Mouse (Mus musculus): ENCODE data around the gene Cmtr1. TPM values are rescaled to one million over a fixed set of nuclear protein-coding genes. Genes with fewer than 3 reads are reported as not detected.

Cmtr1 gene
- total and polyA plus RNA-seq, 3 experiments: 47.3 to 99.6 (median 77.9) TPM

- no peaks in the 10 kb centered on the region for H3K9me3 ChIP-seq (replicated peaks; ENCODE audit: insufficient read depth, low read length)
- H3K9ac ChIP-seq (ENCODE audit: control insufficient read depth, low read depth, low read length, poor library complexity, severe bottlenecking): peak overlapping the region; percentile 94
- peaks cover 37% of the 10 kb centered on the region for H3K79me2 ChIP-seq (ENCODE audit: control insufficient read depth, insufficient read depth, low read length, poor library complexity)
- peak overlapping the region; percentile 65 to 98 for H3K4me3 ChIP-seq (ENCODE audit: control insufficient read depth in 1 of 2, insufficient read depth in 1 of 2, low read depth in 2 of 2, low read length in 2 of 2)
- peaks cover 2 to 9% of the 10 kb centered on the region in 2 experiments for H3K36me3 ChIP-seq (ENCODE audit: control insufficient read depth in 1 of 2, insufficient read depth in 2 of 2, low read length in 2 of 2)
- peak overlapping the region; percentile 77 for H3K27ac ChIP-seq (ENCODE audit: control insufficient read depth, low read depth, low read length)
- TF ChIP-seq MXI1 (IDR thresholded peaks at IDR 0.05; ENCODE audit: low read depth, low read length): peak; percentile 24
- TF ChIP-seq CHD1 (IDR thresholded peaks at IDR 0.05; ENCODE audit: low read depth, low read length): 0 out of 2 replicates have a peak, but pooled peaks have one; percentile 51
- TF ChIP-seq TAL1 (IDR thresholded peaks at IDR 0.05; ENCODE audit: low read length): no peak
- 0 out of 2 replicates have a peak, but pooled peaks have one; percentile 79 for TF ChIP-seq UBTF (IDR thresholded peaks at IDR 0.05; ENCODE audit: borderline replicate concordance, insufficient read depth, low read depth, low read length)
- TF ChIP-seq CHD2 (IDR thresholded peaks at IDR 0.05; ENCODE audit: low read length): 0 out of 2 replicates have a peak, but pooled peaks have one; percentile 2
- no peak for TF ChIP-seq NRF1 (IDR thresholded peaks at IDR 0.05; ENCODE audit: insufficient read depth, low read depth, low read length, poor library complexity, severe bottlenecking)
- peaks cover 0 to 12% of the 10 kb centered on the region in 2 experiments; a peak in 2 of 4 replicates for H3K4me1 ChIP-seq (ENCODE audit: control insufficient read depth in 1 of 2, insufficient read depth in 2 of 2, low read length in 2 of 2)
- H3K27me3 ChIP-seq (ENCODE audit: control insufficient read depth in 1 of 2, insufficient read depth in 2 of 2, low read length in 2 of 2): no peaks in the 10 kb centered on the region
- DNase-seq (ENCODE audit: low read depth, low spot score): peak; percentile 58
Measured at GRCm38 (mm10) chr17:29615024-29615551, 45.3 kb upstream of the Cmtr1 start.

- Histone ChIP-seq H3K9ac (ENCODE audit: control insufficient read depth, low read depth, low read length, poor library complexity, severe bottlenecking) (peak overlapping the region; percentile 94), H3K79me2 (ENCODE audit: control insufficient read depth, insufficient read depth, low read length, poor library complexity) (peaks cover 37% of the 10 kb centered on the region), H3K4me1 (ENCODE audit: control insufficient read depth in 1 of 2, insufficient read depth in 2 of 2, low read length in 2 of 2) (peaks cover 0 to 12% of the 10 kb centered on the region in 2 experiments; a peak in 2 of 4 replicates), H3K4me3 (ENCODE audit: control insufficient read depth in 1 of 2, insufficient read depth in 1 of 2, low read depth in 2 of 2, low read length in 2 of 2) (peak overlapping the region; percentile 65 to 98), H3K36me3 (ENCODE audit: control insufficient read depth in 1 of 2, insufficient read depth in 2 of 2, low read length in 2 of 2) (peaks cover 3 to 9% of the 10 kb centered on the region in 2 experiments), H3K27me3 (ENCODE audit: control insufficient read depth in 1 of 2, insufficient read depth in 2 of 2, low read length in 2 of 2) (no peaks in the 10 kb centered on the region), H3K27ac (ENCODE audit: control insufficient read depth, low read depth, low read length) (peak overlapping the region; percentile 77), H3K9me3 (replicated peaks; ENCODE audit: insufficient read depth, low read length) (no peaks in the 10 kb centered on the region)
- TF ChIP-seq ZC3H11A (IDR thresholded peaks at IDR 0.05; ENCODE audit: low read depth, low read length): no peak
- TF ChIP-seq CHD1 (IDR thresholded peaks at IDR 0.05; ENCODE audit: low read depth, low read length): no peak
- TF ChIP-seq MAX (IDR thresholded peaks at IDR 0.05; ENCODE audit: low read length): no peak
- no peak for TF ChIP-seq ELF1 (IDR thresholded peaks at IDR 0.05; ENCODE audit: low read depth, low read length)
- TF ChIP-seq MXI1 (IDR thresholded peaks at IDR 0.05; ENCODE audit: low read depth, low read length): no peak
- no peak for TF ChIP-seq NRF1 (IDR thresholded peaks at IDR 0.05; ENCODE audit: insufficient read depth, low read depth, low read length, poor library complexity, severe bottlenecking)
- no peak for TF ChIP-seq ZKSCAN1 (IDR thresholded peaks at IDR 0.05; ENCODE audit: low read depth, low read length)
- TF ChIP-seq MYC (IDR thresholded peaks at IDR 0.05; ENCODE audit: low read depth, low read length): no peak
- TF ChIP-seq JUND (IDR thresholded peaks at IDR 0.05; ENCODE audit: low read depth, low read length): no peak
- TF ChIP-seq UBTF (IDR thresholded peaks at IDR 0.05; ENCODE audit: borderline replicate concordance, insufficient read depth, low read depth, low read length): no peak
- no peak for TF ChIP-seq TBP (IDR thresholded peaks at IDR 0.05; ENCODE audit: low read depth, low read length)
- no peak for TF ChIP-seq POLR2AphosphoS5 (IDR thresholded peaks at IDR 0.05; ENCODE audit: borderline replicate concordance, low read depth, low read length)
- no peak for TF ChIP-seq TAL1 (IDR thresholded peaks at IDR 0.05; ENCODE audit: low read length)
- no peak for TF ChIP-seq ZNF384 (IDR thresholded peaks at IDR 0.05; ENCODE audit: low read depth, low read length)
- no peak for TF ChIP-seq RCOR1 (IDR thresholded peaks at IDR 0.05; ENCODE audit: low read depth, low read length)
- TF ChIP-seq EP300 (IDR thresholded peaks at IDR 0.05; ENCODE audit: low read depth in 1 of 2, low read length in 2 of 2): no peak
- TF ChIP-seq SMC3 (IDR thresholded peaks at IDR 0.05; ENCODE audit: low read depth, low read length): no peak
- no peak for TF ChIP-seq MEF2A (IDR thresholded peaks at IDR 0.05; ENCODE audit: extremely low read depth, insufficient replicate concordance, low read depth, low read length, poor library complexity, severe bottlenecking)
- DNase-seq (ENCODE audit: low read depth, low spot score): no peak
Measured at GRCm38 (mm10) chr17:29615616-29616015, 44.8 kb upstream of the Cmtr1 start.
